ENCODE assay signal across 7 mouse cellular contexts in the genomic region with DNA sequence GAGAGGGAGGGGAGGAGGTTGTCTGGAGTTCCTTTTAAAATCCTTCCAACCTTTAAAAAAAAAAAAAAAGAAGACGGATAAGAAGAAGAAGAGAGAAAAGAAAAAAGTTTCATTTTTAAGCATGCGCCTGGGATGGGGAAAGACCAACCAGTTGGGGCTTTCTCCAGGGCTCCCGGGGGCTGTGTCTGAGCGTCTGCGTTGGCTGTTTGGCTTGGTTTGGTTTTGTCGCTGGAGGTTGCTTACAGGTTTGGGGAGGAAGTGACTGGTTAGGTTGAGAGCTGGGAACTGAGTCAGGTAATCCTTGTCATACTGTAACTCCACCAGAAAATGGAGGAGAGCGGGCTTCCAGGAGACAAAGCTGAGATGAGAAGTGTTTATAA. TPM values are rescaled to one million over a fixed set of nuclear protein-coding genes. Genes with fewer than 3 reads are reported as not detected.
A peak's percentile ranks its signal among the peaks of the same experiment; 100 is the strongest.
DNase-seq lines count a peak whose midpoint lies in the region; ATAC-seq and TF ChIP-seq lines count a peak whose summit lies in the region.

No protein-coding gene starts in this region.

- no peaks in the 10 kb centered on the region for H3K9me3 ChIP-seq in liver, embryonic 12.5 days (replicated peaks)

- TF ChIP-seq POLR2A in cortical plate, adult 2 months (IDR thresholded peaks at IDR 0.05; ENCODE audit: extremely low read depth, insufficient read depth, low read length): no peak
- TF ChIP-seq POLR2A in small intestine, adult 2 months (IDR thresholded peaks at IDR 0.05; ENCODE audit: low read depth, low read length): no peak
- TF ChIP-seq POLR2A in thymus, adult 2 months (IDR thresholded peaks at IDR 0.05; ENCODE audit: control insufficient read depth, extremely low read depth, insufficient read depth, low read length, poor library complexity): no peak

- peaks cover 64% of the 10 kb centered on the region for H3K27me3 ChIP-seq in liver, embryonic 12.5 days (replicated peaks)
- no peaks in the 10 kb centered on the region for H3K27me3 ChIP-seq in small intestine, adult 2 months (ENCODE audit: control insufficient read depth, insufficient read depth, low read length)
- peaks cover 4% of the 10 kb centered on the region for H3K27me3 ChIP-seq in thymus, adult 2 months (ENCODE audit: control insufficient read depth, insufficient read depth, low read length)

- H3K27ac ChIP-seq in cortical plate, adult 2 months (ENCODE audit: insufficient read depth, low read length): peak overlapping the region; percentile 53; the same call in 1 of the 2 replicates
- H3K27ac ChIP-seq in liver, embryonic 12.5 days: peak overlapping the region; percentile 54; the same call in 1 of the 2 replicates
- H3K27ac ChIP-seq in small intestine, adult 2 months (ENCODE audit: insufficient read depth, low read depth, low read length): no peak overlapping the region; the same call in 1 of the 2 replicates
- H3K27ac ChIP-seq in thymus, adult 2 months (ENCODE audit: control insufficient read depth, insufficient read depth, low read length): no peak overlapping the region

- H3K4me3 ChIP-seq in cortical plate, adult 2 months (ENCODE audit: insufficient read depth, low read length): peak overlapping the region; percentile 82
- peak overlapping the region; percentile 53 for H3K4me3 ChIP-seq in liver, embryonic 12.5 days
- peak overlapping the region; percentile 89 for H3K4me3 ChIP-seq in small intestine, adult 2 months (ENCODE audit: low read depth, low read length)
- no peak overlapping the region for H3K4me3 ChIP-seq in thymus, adult 2 months (ENCODE audit: control insufficient read depth, insufficient read depth, low read length)

- peak overlapping the region; percentile 65 for H3K4me2 ChIP-seq in liver, embryonic 12.5 days

- WGBS in liver, embryonic 12.5 days (ENCODE audit: insufficient replicate concordance): 12% methylated on average over 7 of the region's 7 CpGs
- 13% methylated on average over 7 of the region's 7 CpGs for WGBS in small intestine, adult 2 months
- 20% methylated on average over 7 of the region's 7 CpGs for WGBS in thymus, adult 2 months

- no peaks in the 10 kb centered on the region for H3K36me3 ChIP-seq in liver, embryonic 12.5 days
- H3K36me3 ChIP-seq in small intestine, adult 2 months (ENCODE audit: control insufficient read depth, insufficient read depth, low read length): no peaks in the 10 kb centered on the region
- H3K36me3 ChIP-seq in thymus, adult 2 months (ENCODE audit: control insufficient read depth, insufficient read depth, low read length): no peaks in the 10 kb centered on the region

- intact Hi-C loops in left cerebral cortex, postnatal 25 days (cut with DNase I): loop anchor here (2.0 to 10.0 kb wide), 5 partner anchors 55 to 885 kb away; no protein-coding TSS in a partner anchor

- peak overlapping the region; percentile 56; the same call in 1 of the 2 replicates for H3K9ac ChIP-seq in liver, embryonic 12.5 days

- H3K4me1 ChIP-seq in cortical plate, adult 2 months (ENCODE audit: control insufficient read depth, insufficient read depth, low read length): peaks cover 7% of the 10 kb centered on the region
- H3K4me1 ChIP-seq in liver, embryonic 12.5 days: no peaks in the 10 kb centered on the region
- 0 out of 2 replicates have a peak, but pooled peaks cover 2% of the 10 kb centered on the region for H3K4me1 ChIP-seq in small intestine, adult 2 months (ENCODE audit: control insufficient read depth, insufficient read depth, insufficient read length, low read length)
- no peaks in the 10 kb centered on the region for H3K4me1 ChIP-seq in thymus, adult 2 months (replicated peaks; ENCODE audit: control insufficient read depth, insufficient read depth, low read length)

- ATAC-seq in liver, embryonic 12.5 days: no peak

- no peak for TF ChIP-seq CTCF in cortical plate, adult 2 months (IDR thresholded peaks at IDR 0.05; ENCODE audit: extremely low read depth, insufficient read depth, low read length)
- no peak for TF ChIP-seq CTCF in small intestine, adult 2 months (IDR thresholded peaks at IDR 0.05; ENCODE audit: extremely low read depth, insufficient read length, insufficient replicate concordance, low read depth, low read length)
- TF ChIP-seq CTCF in thymus, adult 2 months (IDR thresholded peaks at IDR 0.05; ENCODE audit: borderline replicate concordance, control insufficient read depth, extremely low read depth, insufficient read depth, low read length, poor library complexity): no peak

- peak; percentile 36 to 57 for DNase-seq in left cerebral cortex, postnatal 25 days (ENCODE audit: low spot score in 2 of 2)
- DNase-seq in left cerebral cortex, adult 8-10 months (ENCODE audit: low spot score in 2 of 2): no peak
- DNase-seq in forelimb bud, embryonic 11.5 days (ENCODE audit: low read depth, low spot score): peak; percentile 12
- no peak for DNase-seq in thymus, adult 2 months

RNA-seq across cellular contexts. Expression of gene Zfp462, which starts 4.7 kb away (rescaled TPM):
- total RNA-seq in left cerebral cortex, postnatal 25 days (2021): 10 to 100 TPM; 50.5 to 58.9 TPM
- 10 to 100 TPM; 48.8 to 65.3 (median 59.6) TPM for total RNA-seq in left cerebral cortex, adult 8-10 months (2022)
- polyA plus RNA-seq in cortical plate, adult 2 months (2012; rRNA removed): 16.0 and 16.6 TPM in 2 replicates
- polyA plus RNA-seq in liver, embryonic 12.5 days (2016; fragmentation: Nextera tagmentation; extraction: Ambion mirVana): 0.33 and 0.38 TPM in 2 replicates
- polyA plus RNA-seq in small intestine, adult 2 months (2012; rRNA removed): 1.1 and 2.3 TPM in 2 replicates
- 1.9 and 2.0 TPM in 2 replicates for polyA plus RNA-seq in thymus, adult 2 months (2012; rRNA removed)

Comparison
In these comparisons a context has a peak if more than half of its experiments do, and no peak if none do; other contexts are left out.
1. DNase-seq: peak in left cerebral cortex, postnatal 25 days (2 of 2) and forelimb bud, embryonic 11.5 days (single experiment); none in left cerebral cortex, adult 8-10 months (0 of 2) and thymus, adult 2 months (single experiment).
2. H3K27ac ChIP-seq: peak in cortical plate, adult 2 months (single experiment) and liver, embryonic 12.5 days (single experiment); none in small intestine, adult 2 months (single experiment) and thymus, adult 2 months (single experiment).